Mouse (Mus musculus) frontal cortex, adult 2 months (tissue): ENCODE measurements around the gene Gm5485. TPM values are rescaled to one million over a fixed set of nuclear protein-coding genes. Genes with fewer than 3 reads are reported as not detected.
A peak's percentile ranks its signal among the peaks of the same experiment; 100 is the strongest.

ENCODE experiments used
- DNase-seq, 2 experiments: peaks; one replicate each; pipeline ENCODE4 v3.0.0; 2022; ENCODE audit warnings: low spot score in 1 of 2; ENCODE audit errors: extremely low spot score in 1 of 2
- polyA plus RNA-seq: library from polyadenylated mRNA; depleted of rRNA; stranded (reverse); fragments of >200 nt; gene quantifications from 2 replicates; pipeline ENCODE4 v1.2.3, GENCODE M21; 2012; rRNA removed

Gm5485 gene
- polyA plus RNA-seq, 1 experiment: not detected

- DNase-seq: no peak
Observed at GRCm38 (mm10) chr16:48373711-48374485, 38.3 kb downstream of the Gm5485 start.

- no peak for DNase-seq
Observed at GRCm38 (mm10) chr16:48372461-48372860, 39.8 kb downstream of the Gm5485 start.

- DNase-seq: no peak
Observed at GRCm38 (mm10) chr16:48368096-48368495, 44.1 kb downstream of the Gm5485 start.

- no peak for DNase-seq
Observed at GRCm38 (mm10) chr16:48366801-48367200, 45.4 kb downstream of the Gm5485 start.

GRCm38 (mm10) chr16:48360887-48361286, 51.3 kb downstream of the Gm5485 start:
- peak; percentile 40 to 65 for DNase-seq

- DNase-seq: no peak
Observed at GRCm38 (mm10) chr16:48356417-48356816, 55.8 kb downstream of the Gm5485 start.

- DNase-seq: no peak
Observed at GRCm38 (mm10) chr16:48355716-48356115, 56.5 kb downstream of the Gm5485 start.

Other genes starting within 250 kb of the Gm5485 start
- not detected in 2 replicates for gene Dppa4, start 128.7 kb downstream of the Gm5485 start, polyA plus RNA-seq
- gene Dppa2, start 108.5 kb downstream of the Gm5485 start, polyA plus RNA-seq: not detected in 2 replicates
- gene Morc1, start 18.8 kb upstream of the Gm5485 start, polyA plus RNA-seq: 0.06 and 0.14 TPM in 2 replicates